Mouse (Mus musculus): ENCODE data around the gene Rai14.

GRCm38 (mm10) chr15:10594910-10595309, 119.5 kb downstream of the Rai14 start:
- no peak for TF ChIP-seq CTCF (IDR thresholded peaks at IDR 0.05 in 2 of 3, conservative IDR thresholded peaks at IDR 0.05 in 1 of 3; ENCODE audit: control insufficient read depth in 1 of 3, insufficient read depth in 1 of 3, low read depth in 2 of 3, low read length in 3 of 3, poor library complexity in 1 of 3, severe bottlenecking in 1 of 3)
- no peak for TF ChIP-seq ZNF384 (IDR thresholded peaks at IDR 0.05; ENCODE audit: low read depth, low read length)
- TF ChIP-seq TCF12 (IDR thresholded peaks at IDR 0.05; ENCODE audit: low read depth, low read length) = no peak
- no peak for TF ChIP-seq MAFK (IDR thresholded peaks at IDR 0.05; ENCODE audit: borderline replicate concordance, low read depth, low read length)
- TF ChIP-seq EP300 (IDR thresholded peaks at IDR 0.05; ENCODE audit: low read depth in 1 of 2, low read length in 2 of 2) = no peak
- no peak for TF ChIP-seq POLR2A (IDR thresholded peaks at IDR 0.05; ENCODE audit: control insufficient read depth in 1 of 2, insufficient read depth in 1 of 2, low read depth in 1 of 2, low read length in 2 of 2, poor library complexity in 1 of 2)
- TF ChIP-seq CHD2 (IDR thresholded peaks at IDR 0.05; ENCODE audit: low read length) = no peak
- no peak for TF ChIP-seq TAL1 (IDR thresholded peaks at IDR 0.05; ENCODE audit: low read length)
- no peak for TF ChIP-seq SIN3A (IDR thresholded peaks at IDR 0.05; ENCODE audit: low read length)
- no peak for TF ChIP-seq E2F4 (IDR thresholded peaks at IDR 0.05; ENCODE audit: borderline replicate concordance, low read depth, low read length)
- TF ChIP-seq ZKSCAN1 (IDR thresholded peaks at IDR 0.05; ENCODE audit: low read depth, low read length) = no peak
- no peak for TF ChIP-seq NRF1 (IDR thresholded peaks at IDR 0.05; ENCODE audit: insufficient read depth, low read depth, low read length, poor library complexity, severe bottlenecking)
- TF ChIP-seq HCFC1 (IDR thresholded peaks at IDR 0.05; ENCODE audit: low read depth, low read length) = no peak

Measured in MEL (cell line).